Mouse (Mus musculus) lung, postnatal 14 days (tissue): ENCODE measurements at regions not wholly inside any gene's neighbourhood (a gene's known extent, or its start where the extent isn't known, plus 50 kb on each side); places are given as distances from the start of the nearest gene placed in this dataset.

ENCODE experiments used
- DNase-seq: peaks from one replicate; pipeline ENCODE4 v3.0.0; 2021

DNA sequence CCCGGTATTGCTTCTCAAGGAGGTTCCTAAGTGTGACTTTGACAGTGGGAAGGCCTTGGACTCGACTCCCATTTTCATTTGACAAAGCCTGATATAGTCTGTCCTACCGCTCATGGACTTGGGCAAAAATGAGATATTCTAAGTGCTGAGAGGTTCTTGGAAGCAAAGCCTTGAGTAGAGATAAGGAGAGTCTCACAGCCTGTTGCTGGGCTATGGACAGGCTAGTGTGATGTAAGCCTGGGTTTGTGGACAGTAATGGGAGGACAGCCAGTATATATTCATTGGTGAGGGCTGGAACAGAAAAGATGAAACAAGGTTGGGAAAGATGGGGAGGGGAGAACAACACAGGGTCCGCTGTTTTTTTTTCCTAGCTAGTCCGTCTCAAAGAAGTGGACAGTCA is 228.0 kb downstream of the Wdr11 start:
- no peak for DNase-seq

GRCm38 (mm10) chr7:129828970-129829369 is 237.3 kb downstream of the Wdr11 start:
- DNase-seq: no peak

DNA sequence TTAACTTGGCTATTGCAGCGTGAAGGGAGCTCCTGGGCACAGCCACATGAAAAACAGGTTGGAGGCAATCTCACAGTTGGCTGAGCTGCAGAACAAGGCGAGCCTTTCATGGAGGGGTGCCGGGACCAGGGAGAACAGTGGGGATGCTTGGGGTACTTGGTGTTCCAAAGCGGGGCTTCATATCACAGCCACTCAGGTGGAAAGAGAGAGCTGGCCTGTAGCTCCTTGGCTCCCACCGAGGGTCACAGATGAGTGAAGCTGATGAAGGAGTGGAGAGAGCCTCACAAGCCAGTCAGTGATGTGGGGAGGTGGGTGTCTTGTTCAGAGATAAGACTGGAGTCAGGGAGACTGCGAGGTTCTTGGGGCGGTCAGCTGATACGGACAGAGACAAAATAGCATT is 241.2 kb downstream of the Wdr11 start:
- DNase-seq: no peak

DNA sequence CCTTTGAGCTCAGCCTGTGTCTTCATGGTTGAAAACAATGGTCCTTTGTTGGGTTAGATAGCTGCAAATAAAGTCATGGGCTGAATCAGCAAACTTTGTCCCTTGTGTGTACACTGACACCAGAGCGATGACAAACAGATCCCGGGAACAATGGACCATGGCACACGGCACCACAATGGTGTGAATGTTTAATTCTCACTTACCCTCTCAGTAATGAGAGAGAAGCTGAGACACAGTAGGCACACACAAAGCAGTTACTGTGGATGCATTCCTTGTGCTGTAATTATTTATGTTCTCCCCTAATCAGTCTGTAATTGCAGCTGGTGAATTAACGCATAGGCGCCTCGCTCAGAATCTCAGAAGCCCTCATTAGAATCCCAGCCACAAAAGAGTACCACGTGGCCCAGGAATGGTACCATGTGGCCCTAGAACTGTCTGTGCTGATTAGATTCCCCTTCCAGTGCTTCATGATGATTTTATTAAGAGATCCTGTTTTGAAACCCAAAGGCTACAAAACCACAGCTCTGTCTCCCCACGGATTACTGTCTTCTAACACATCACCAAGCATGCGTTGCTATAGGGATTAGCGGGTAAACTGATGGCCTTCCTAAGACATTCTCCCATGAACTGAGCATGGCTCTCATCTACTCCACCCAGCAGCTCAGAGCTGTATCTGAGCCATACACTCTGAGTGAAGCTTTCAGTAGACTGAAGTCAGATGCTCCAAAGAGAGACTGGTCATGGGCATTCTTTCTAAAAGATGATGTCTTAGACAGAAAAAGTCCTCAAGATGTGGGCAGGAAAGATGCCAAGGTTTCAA is 250.8 kb downstream of the Wdr11 start:
- DNase-seq: no peak

- DNase-seq: peak; percentile 40
Observed at GRCm38 (mm10) chr7:129847136-129847535, 255.5 kb downstream of the Wdr11 start.

DNA sequence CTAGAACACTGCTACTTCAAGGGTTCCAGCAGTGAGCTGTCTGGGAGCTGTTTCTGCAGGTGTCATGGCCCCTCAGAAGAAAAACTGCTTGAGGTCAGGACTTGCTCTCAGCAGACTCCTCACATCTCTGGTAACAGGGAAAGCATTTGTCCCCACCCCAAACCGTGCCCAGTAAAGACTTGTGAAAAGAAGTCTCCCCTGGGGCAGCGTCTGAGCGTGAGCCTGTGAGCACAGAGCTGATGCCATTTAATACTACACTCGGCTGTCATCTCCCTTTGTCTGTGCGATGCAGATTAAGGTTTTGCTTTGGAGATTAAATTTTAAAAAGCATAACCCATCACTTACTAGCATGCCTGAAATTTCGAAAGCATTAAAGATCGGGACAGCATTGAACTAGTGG is 261.9 kb downstream of the Wdr11 start:
- DNase-seq: no peak

DNA sequence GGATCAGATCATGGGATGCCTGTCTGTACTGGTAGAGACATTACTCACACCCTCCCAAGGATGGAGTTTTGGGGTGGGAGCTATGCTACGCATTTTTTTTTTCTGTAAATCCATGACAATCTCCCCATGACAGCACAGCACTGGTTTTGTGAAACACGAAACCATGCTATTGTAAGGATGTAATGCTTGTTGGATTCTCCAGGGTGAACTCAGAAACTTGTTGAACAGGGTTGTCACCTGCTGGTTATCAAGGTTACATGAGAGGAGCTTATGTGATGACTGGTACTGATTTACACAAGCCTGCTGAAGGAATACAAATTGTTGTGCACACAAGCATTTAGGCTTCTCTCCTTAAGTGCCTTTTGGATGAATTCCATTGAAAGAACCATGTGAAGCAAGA is 263.3 kb downstream of the Wdr11 start:
- no peak for DNase-seq

- DNase-seq: no peak
Observed at GRCm38 (mm10) chr7:129862966-129863365, 271.3 kb downstream of the Wdr11 start.

DNA sequence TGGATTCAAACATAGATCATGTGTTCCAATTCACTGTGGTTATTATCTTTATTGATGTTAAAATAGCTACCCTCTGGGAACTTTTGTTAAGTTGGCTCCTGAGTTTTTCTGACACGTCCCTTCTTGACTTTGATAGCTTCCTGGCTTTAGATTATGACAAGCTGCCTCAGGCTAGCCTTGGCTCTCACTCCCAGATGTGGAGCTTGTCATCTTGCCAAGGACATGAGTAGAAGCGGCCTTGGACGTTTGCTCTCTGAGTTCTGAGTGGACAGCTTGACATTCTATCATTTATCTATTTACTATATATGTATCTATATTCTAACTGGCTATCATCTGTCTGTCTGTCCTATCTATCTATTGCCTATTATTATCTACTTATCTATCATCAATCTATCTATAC is 273.9 kb downstream of the Wdr11 start:
- no peak for DNase-seq

DNA sequence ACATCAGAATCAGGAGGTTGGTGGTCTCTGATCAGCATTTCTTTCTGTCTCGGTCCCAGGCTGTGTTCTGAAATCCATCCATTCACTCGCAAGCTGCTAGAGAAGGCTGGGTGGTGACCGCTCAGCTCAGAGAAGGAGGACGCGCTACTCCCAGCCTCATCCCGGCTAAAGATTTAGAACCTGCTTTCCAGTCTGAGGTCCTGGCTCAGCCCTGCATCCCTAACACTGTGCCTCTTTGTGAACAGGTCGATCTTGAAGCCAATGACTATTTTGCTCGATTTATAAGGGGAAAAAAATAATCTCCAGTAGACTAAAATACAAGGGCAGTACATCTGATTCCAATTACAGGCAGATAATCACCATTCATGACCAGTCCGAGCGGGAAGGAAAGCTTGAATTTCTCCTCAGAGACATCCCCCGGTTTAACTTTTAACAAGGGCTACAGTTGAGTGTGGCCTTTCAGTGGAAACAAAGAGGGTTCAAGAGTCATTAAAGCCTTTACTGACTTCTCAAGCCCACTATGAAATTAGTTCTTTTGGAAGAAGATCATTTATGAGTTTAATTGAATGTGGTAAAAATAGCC is 280.6 kb downstream of the Wdr11 start:
- DNase-seq: no peak

GRCm38 (mm10) chr7:129876202-129876851 is 284.7 kb downstream of the Wdr11 start:
- peak; percentile 26 for DNase-seq

DNA sequence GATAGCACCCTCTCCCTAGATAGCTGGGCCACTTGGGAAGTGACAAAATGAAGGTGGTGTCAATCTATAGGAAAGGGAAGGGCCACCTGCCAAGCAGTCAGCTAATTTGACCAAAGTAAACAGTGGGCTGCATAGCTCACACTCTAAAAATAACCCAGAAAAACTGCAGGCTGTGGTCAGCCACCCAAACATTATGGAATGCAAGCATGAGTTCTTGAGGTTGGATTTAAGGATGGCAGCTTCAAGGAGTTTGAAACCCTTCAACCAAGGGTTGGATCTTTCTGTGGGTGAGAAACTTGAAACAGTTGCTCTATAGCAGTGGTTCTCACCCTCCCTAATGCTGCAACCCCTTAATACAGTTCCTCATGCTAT is 285.2 kb downstream of the Wdr11 start:
- DNase-seq: no peak

- DNase-seq: no peak
Observed at GRCm38 (mm10) chr7:129896291-129896690, 304.6 kb downstream of the Wdr11 start.

- DNase-seq: no peak
Observed at GRCm38 (mm10) chr7:129897511-129897910, 305.8 kb downstream of the Wdr11 start.

DNA sequence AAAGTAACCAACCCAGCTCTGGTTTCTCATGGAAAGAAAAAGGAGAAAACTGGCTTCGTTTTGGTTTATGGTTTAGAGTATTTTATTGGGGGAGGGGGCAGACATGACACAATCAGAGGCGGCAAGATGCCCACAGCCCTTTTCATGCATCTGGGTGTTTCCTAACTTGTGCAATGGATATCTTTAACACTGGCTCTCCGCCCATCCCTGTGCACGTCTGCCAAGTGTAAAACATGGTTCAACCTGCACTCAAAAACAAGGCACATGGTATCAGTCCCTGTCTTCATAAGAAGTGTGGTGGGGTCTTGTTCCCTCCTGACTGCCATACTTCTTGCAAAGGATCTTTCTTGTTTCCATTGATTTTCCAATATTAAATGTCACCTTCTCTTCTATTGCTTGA is 310.6 kb downstream of the Wdr11 start:
- no peak for DNase-seq

- DNase-seq: no peak
Observed at GRCm38 (mm10) chr7:129903126-129903525, 311.5 kb downstream of the Wdr11 start.

- DNase-seq: no peak
Observed at GRCm38 (mm10) chr7:129906131-129906530, 314.5 kb downstream of the Wdr11 start.

- DNase-seq: no peak
Observed at GRCm38 (mm10) chr7:129908826-129909225, 317.2 kb downstream of the Wdr11 start.

- DNase-seq: no peak
Observed at GRCm38 (mm10) chr7:129909730-129910129, 318.1 kb downstream of the Wdr11 start.

GRCm38 (mm10) chr7:129910826-129911225 is 319.2 kb downstream of the Wdr11 start:
- peak; percentile 10 for DNase-seq

GRCm38 (mm10) chr7:129914871-129915270 is 323.2 kb downstream of the Wdr11 start:
- DNase-seq: no peak

DNA sequence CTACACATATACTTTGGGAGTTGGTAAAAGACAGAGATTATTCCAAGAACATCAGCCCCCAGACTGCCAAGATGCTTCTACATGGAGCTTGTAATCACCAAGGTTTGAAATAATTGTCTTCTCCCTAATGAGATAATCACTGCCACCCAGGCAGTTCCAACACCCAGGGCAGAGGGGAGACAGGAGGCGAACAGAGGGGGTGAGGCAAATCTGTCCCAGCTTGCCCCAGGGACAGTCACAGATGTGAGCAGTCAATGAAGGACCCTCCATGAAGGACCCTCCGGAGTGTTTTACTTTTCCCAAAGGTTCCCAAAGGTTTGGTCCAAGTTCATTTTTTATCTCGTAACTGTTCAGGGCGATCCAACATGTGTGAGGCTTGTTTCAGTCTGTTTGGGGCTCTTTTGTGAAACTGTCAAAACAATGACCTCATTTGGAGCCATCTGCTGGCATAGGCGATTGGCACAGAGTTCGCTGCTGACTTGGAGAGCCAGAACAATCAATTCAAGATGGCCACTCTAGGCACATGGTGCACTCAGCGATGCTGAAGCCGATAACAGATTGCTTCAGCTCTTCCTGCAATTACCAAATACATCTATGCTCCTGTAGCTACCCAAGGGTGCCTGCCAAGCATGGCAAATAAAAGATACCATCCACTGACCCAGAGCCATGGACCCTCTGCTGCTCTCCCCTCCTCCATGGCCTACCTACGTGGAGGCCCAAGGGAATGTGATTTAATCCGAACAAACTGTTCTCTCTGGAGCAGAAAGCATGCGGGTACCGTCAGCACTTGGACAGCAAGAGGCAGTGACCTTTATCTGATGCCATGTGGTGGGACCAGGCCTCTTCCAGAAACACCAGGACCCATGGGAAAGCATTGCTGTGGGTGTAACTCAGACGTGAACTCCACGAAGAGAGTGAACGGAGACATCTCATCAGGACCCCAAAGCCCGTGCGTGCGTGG is 326.9 kb downstream of the Wdr11 start:
- no peak for DNase-seq

GRCm38 (mm10) chr7:129922291-129922690 is 330.6 kb downstream of the Wdr11 start:
- no peak for DNase-seq
